Mouse (Mus musculus) lung, postnatal 0 days (tissue): ENCODE measurements at regions not wholly inside any gene's neighbourhood (a gene's known extent, or its start where the extent isn't known, plus 50 kb on each side); places are given as distances from the start of the nearest gene placed in this dataset.

Experiments used
- CTCF ChIP-seq: IDR thresholded peaks from 2 replicates; pipeline ENCODE4 v1.5.1; 2016; ENCODE audit warnings: antibody characterized with exemption, mild to moderate bottlenecking
- EP300 ChIP-seq: IDR thresholded peaks from 2 replicates; pipeline ENCODE4 v1.6.1; 2016; ENCODE audit warnings: antibody characterized with exemption, mild to moderate bottlenecking, control low read depth

GRCm38 (mm10) chr16:90615791-90616190 is 111.4 kb downstream of the Mis18a start:
- TF ChIP-seq CTCF (no peak), EP300 (no peak)
